Mouse (Mus musculus) MEL (cell line): ENCODE data around the gene Hpse2.

Source experiments
- CHD2 ChIP-seq: IDR thresholded peaks from 2 replicates; pipeline ENCODE4 v1.6.1; 2011; ENCODE audit warnings: low read length, improper control_type of control experiment
- CTCF ChIP-seq, 3 experiments: IDR thresholded peaks in 2 of 3; conservative IDR thresholded peaks in 1 of 3; 2 replicates each; pipeline ENCODE4 v1.5.1; 2011 to 2012; ENCODE audit warnings: low read length in 3 of 3, low read depth in 2 of 3, mild to moderate bottlenecking in 2 of 3, improper control_type of control experiment in 1 of 3, inconsistent platforms in 1 of 3, mixed read lengths in 1 of 3, moderate library complexity in 1 of 3; ENCODE audit not compliant: control insufficient read depth in 1 of 3, insufficient read depth in 1 of 3, poor library complexity in 1 of 3, severe bottlenecking in 1 of 3
- ELF1 ChIP-seq: IDR thresholded peaks from 2 replicates; pipeline ENCODE4 v1.6.1; 2014; ENCODE audit warnings: low read depth, mild to moderate bottlenecking, inconsistent platforms, low read length, improper control_type of control experiment, moderate library complexity
- EP300 ChIP-seq, 2 experiments: IDR thresholded peaks; 2 replicates each; pipeline ENCODE4 v1.6.1; 2011; ENCODE audit warnings: improper control_type of control experiment in 2 of 2, low read length in 2 of 2, low read depth in 1 of 2, mild to moderate bottlenecking in 1 of 2
- GATA1 ChIP-seq: IDR thresholded peaks from 2 replicates; pipeline ENCODE4 v1.6.1; 2011; ENCODE audit warnings: low read depth, low read length, improper control_type of control experiment
- MAZ ChIP-seq: IDR thresholded peaks from 2 replicates; pipeline ENCODE4 v1.6.1; 2012; ENCODE audit warnings: low read depth, mild to moderate bottlenecking, inconsistent platforms, low read length, improper control_type of control experiment
- MEF2A ChIP-seq: IDR thresholded peaks from 2 replicates; pipeline ENCODE4 v1.6.1; 2014; ENCODE audit warnings: low read depth, mild to moderate bottlenecking, inconsistent platforms, low read length, improper control_type of control experiment; ENCODE audit not compliant: poor library complexity, insufficient replicate concordance, severe bottlenecking; ENCODE audit errors: extremely low read depth
- NELFE ChIP-seq: IDR thresholded peaks from 2 replicates; pipeline ENCODE4 v1.6.1; 2011; ENCODE audit warnings: low read depth, low read length, improper control_type of control experiment
- POLR2A ChIP-seq, 2 experiments: IDR thresholded peaks; 2 replicates each; pipeline ENCODE4 v1.6.1; 2011 to 2012; ENCODE audit warnings: low read length in 2 of 2, mild to moderate bottlenecking in 2 of 2, control low read depth in 1 of 2, improper control_type of control experiment in 1 of 2, low read depth in 1 of 2, moderate library complexity in 1 of 2; ENCODE audit not compliant: control insufficient read depth in 1 of 2, insufficient read depth in 1 of 2, poor library complexity in 1 of 2
- RCOR1 ChIP-seq: IDR thresholded peaks from 2 replicates; pipeline ENCODE4 v1.6.1; 2012; ENCODE audit warnings: low read depth, mild to moderate bottlenecking, inconsistent platforms, low read length, improper control_type of control experiment
- SIN3A ChIP-seq: IDR thresholded peaks from 2 replicates; pipeline ENCODE4 v1.6.1; 2012; ENCODE audit warnings: low read length, improper control_type of control experiment, inconsistent platforms
- ZMIZ1 ChIP-seq: IDR thresholded peaks from 2 replicates; pipeline ENCODE4 v1.6.1; 2012; ENCODE audit warnings: low read depth, mild to moderate bottlenecking, inconsistent platforms, low read length, improper control_type of control experiment, moderate library complexity

- TF ChIP-seq RCOR1 (no peak), POLR2A (IDR thresholded peaks at IDR 0.05; ENCODE audit: control insufficient read depth in 1 of 2, insufficient read depth in 1 of 2, low read depth in 1 of 2, low read length in 2 of 2, poor library complexity in 1 of 2) (no peak), CTCF (IDR thresholded peaks at IDR 0.05 in 2 of 3, conservative IDR thresholded peaks at IDR 0.05 in 1 of 3; ENCODE audit: control insufficient read depth in 1 of 3, insufficient read depth in 1 of 3, low read depth in 2 of 3, low read length in 3 of 3, poor library complexity in 1 of 3, severe bottlenecking in 1 of 3) (peak in 2 of 3 experiments; percentile 21 to 50; a peak in 2 of 6 replicates), SIN3A (no peak), MAZ (no peak), CHD2 (no peak), ELF1 (no peak), GATA1 (no peak), ZMIZ1 (no peak), MEF2A (no peak), NELFE (no peak), EP300 (IDR thresholded peaks at IDR 0.05; ENCODE audit: low read depth in 1 of 2, low read length in 2 of 2) (no peak)
Measured at GRCm38 (mm10) chr19:43407181-43407580, 19.0 kb upstream of the Hpse2 start.
